Mouse (Mus musculus): ENCODE data around the gene Il13ra1.

The Il13ra1 gene

DNA sequence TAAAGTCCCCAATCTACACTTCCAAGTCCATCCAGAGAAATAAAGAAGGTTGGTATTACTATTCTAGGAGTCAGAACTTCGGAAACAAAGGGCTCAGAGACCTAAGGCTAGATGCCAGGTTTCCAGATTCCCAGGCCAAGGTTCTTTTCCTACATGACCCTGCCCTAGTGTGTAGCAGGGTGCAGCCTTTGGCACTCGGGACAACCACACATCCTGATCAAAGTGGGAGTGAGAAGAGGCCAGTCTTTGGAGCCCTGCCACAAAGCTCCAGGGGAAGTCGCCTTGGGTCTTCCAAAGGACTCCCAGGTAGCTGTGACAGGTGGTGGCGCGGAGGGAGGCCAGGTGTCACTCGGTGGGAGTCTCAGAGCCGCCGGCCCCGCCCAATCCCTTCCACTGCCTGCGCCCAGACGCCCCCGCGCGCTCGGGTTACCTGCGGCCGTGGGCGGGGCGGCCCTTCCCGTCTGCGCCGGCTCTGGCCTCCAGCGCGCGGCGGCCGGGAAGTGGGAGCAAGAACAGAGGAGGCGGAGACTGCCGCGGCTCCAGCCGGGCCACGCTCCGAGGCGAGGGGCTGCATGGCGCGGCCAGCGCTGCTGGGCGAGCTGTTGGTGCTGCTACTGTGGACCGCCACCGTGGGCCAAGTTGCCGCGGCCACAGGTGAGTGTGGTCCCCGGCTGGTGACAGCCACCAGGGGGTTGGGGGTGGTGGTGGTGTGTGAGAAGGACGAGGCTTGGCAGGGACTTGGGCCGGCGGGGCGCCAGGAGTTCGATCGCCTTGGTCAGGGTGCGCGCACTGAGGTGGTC lies at the start of gene Il13ra1:
TSS of gene Il13ra1 (plus strand) at position 489 of the 800 bp plus-strand sequence.
- peak in 1 of 2 experiments; percentile 12 for DNase-seq (ENCODE audit: low spot score in 2 of 2)

GRCm38 (mm10) chrX:36073997-36074396 lies 37.9 kb upstream of the Il13ra1 start:
- no peak for DNase-seq (ENCODE audit: low spot score in 2 of 2)

DNA sequence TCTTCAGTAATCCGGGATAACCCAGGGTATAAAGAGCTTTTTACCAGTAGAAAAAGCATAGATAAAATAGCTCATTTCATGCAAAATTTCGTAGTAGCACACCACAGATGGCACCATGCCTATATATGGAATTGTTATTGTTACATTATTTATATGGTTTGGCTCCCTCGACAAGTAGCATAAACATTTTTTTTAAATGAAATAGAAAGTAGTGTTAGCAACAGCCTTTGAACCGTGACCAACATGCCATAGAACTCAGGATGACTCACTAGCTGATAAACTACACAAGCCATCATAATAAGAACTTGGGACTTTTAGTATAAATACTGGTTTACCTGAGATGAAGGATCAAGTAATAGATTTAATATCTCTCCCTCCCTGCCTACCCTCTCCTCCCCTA lies 34.7 kb upstream of the Il13ra1 start:
- no peak for DNase-seq (ENCODE audit: low spot score in 2 of 2)

- DNase-seq (ENCODE audit: low spot score in 2 of 2): no peak
These were observed 29.0 kb upstream of the Il13ra1 start for GRCm38 (mm10) chrX:36082917-36083316.

DNA sequence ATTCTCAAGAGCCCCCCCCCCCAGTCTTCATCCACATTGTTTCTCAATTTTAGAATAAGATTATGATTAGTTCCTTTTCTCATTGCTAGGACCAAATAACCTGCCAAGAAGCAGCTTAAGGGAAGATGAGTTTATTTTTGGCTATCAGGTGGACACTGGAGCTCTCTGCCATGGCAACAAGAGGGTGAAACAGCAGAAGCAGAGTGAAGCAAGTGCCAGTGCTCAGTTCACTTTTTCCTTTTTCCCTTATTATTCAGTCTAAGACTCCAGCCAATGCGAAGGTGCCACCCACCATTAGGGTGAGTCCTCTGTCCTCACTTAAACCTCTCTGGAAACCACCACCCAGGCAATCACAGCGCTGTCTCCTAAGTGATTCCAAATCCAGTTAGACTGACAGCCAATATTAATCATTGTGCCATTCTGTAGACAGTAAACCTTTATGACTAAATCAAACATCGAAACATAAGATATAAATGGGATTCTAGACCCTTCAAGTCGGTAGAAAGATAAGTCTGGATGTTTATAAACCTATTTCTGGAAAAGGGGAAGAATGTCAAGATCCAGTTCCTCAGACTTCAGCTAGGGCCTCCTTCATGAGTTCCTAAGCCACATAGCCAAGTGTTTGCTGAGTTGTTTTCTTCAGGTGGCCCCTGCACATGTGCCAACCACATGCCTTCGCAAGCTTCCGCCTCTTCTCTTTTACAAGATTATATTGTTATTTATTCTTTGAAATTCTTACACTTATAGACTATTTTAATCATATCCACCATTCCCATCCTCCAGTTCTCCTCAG lies 23.2 kb upstream of the Il13ra1 start:
- no peak for DNase-seq (ENCODE audit: low spot score in 2 of 2)

DNA sequence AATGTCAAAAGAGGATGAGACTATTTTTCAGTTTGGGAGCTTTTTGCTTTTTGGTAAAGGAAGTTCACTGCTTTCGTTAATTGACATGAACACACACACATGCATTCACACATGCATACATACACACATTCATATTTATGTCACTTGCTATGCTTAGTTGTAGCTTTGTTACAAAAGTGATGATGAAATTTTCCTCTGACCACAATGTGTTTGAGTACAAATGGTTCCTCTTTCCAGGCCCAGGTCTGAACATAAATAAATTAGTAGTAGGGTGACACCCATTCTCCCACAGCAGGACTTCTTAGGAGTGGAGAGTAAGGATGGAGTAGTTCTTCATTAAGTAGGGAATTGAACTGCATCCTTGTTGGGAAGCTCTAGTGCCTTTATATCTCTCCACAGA lies 11.0 kb upstream of the Il13ra1 start:
- DNase-seq (ENCODE audit: low spot score in 2 of 2): no peak

- DNase-seq (ENCODE audit: low spot score in 2 of 2): no peak
These were observed 10.6 kb upstream of the Il13ra1 start for GRCm38 (mm10) chrX:36101318-36101717.

GRCm38 (mm10) chrX:36108601-36109000 lies 3.3 kb upstream of the Il13ra1 start:
- no peak for DNase-seq (ENCODE audit: low spot score in 2 of 2)

GRCm38 (mm10) chrX:36112422-36112750 lies 476 bp downstream of the Il13ra1 start:
- peak in 1 of 2 experiments; percentile 11 for DNase-seq (ENCODE audit: low spot score in 2 of 2)

DNA sequence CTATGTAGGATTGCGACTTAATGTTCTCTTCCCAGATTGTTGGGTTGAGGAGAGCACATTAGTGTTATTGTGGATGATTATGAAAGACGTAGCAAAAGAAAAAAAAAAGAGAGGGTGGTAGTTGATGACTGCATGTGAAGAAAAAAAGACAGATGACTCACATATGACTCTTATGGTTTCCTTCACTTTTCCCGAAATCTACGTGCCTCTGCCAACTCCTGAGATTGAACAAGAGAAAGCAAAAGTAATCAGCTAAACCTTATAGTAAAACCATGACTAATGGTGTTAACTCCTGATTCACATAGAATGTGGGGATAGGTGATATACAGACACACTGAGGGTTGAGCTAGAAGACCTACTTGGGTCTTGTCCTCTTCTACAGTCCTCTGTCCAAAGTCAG lies 3.3 kb downstream of the Il13ra1 start:
- DNase-seq (ENCODE audit: low spot score in 2 of 2): no peak

GRCm38 (mm10) chrX:36129037-36129770 lies 17.3 kb downstream of the Il13ra1 start:
- no peak for DNase-seq (ENCODE audit: low spot score in 2 of 2)

- no peak for DNase-seq (ENCODE audit: low spot score in 2 of 2)
These were observed 17.8 kb downstream of the Il13ra1 start for GRCm38 (mm10) chrX:36129771-36130108.

DNA sequence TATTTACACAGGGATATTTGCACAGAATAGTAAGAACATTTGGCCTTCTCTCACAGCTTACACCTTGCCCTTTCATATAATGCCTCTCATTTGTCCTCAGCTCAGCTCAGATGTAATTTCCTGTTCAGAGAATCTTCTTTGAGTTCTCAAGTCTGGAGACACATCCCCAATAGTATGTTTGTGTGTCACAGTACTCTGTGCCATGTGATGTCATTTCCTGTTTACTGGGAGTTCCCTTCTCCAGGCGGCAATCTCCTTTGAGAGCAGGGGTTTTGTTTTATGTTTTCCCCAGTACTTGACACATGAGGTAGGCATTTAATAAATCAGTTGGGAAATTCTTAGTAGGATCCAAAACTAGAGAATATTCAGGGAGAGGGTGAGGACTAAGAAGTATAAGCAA lies 24.4 kb downstream of the Il13ra1 start:
- no peak for DNase-seq (ENCODE audit: low spot score in 2 of 2)

GRCm38 (mm10) chrX:36141994-36142639 lies 30.2 kb downstream of the Il13ra1 start:
- DNase-seq (ENCODE audit: low spot score in 2 of 2): no peak

GRCm38 (mm10) chrX:36146746-36147145 lies 34.8 kb downstream of the Il13ra1 start:
- DNase-seq (ENCODE audit: low spot score in 2 of 2): no peak

- DNase-seq (ENCODE audit: low spot score in 2 of 2): no peak
These were observed 38.2 kb downstream of the Il13ra1 start for GRCm38 (mm10) chrX:36150100-36150499.

GRCm38 (mm10) chrX:36156677-36157076 lies 44.8 kb downstream of the Il13ra1 start:
- no peak for DNase-seq (ENCODE audit: low spot score in 2 of 2)

DNA sequence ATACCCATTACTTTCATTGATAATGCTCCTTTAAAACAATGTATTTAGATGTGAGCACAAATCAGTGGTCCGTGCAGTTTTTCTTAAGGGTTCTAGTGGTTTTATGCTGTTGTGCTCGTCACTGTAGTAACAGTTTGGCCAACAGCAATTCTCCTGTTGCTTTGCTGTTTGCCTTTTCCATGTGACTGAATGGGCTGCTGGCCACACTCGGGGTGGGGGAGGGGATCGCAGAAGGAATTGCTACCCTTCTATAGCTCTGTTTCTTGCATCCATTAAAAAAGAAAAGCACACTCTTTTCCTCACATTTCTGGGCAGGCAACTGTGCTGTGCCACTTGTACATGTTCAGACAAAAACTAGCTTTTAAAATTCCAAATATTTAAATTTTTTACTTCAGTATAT lies 49.7 kb downstream of the Il13ra1 start:
- DNase-seq (ENCODE audit: low spot score in 2 of 2): peak; percentile 19 to 22

DNA sequence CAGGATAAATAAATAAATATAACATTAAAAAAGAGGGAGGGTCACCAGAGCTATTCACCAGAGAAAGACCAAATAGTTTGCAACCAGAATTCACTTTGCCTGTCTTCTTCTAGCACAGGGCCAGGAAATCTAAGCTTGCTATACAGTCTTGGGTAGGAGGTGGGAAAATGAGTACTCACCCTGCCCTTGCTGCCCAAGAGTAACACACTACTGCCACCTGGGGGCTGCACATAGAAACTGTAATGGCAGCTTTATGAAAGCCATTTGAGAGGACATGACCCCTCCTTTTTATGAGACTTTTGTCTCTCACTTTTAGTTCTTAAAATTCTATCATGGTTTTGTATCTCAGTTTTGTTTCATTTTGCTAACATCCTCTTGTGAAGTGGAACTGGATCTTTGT lies 71.7 kb downstream of the Il13ra1 start:
- DNase-seq (ENCODE audit: low spot score in 2 of 2): peak; percentile 28 to 50

GRCm38 (mm10) chrX:36186036-36186435 lies 74.1 kb downstream of the Il13ra1 start:
- no peak for DNase-seq (ENCODE audit: low spot score in 2 of 2)

- DNase-seq (ENCODE audit: low spot score in 2 of 2): no peak
These were observed 74.5 kb downstream of the Il13ra1 start for GRCm38 (mm10) chrX:36186443-36186842.

DNA sequence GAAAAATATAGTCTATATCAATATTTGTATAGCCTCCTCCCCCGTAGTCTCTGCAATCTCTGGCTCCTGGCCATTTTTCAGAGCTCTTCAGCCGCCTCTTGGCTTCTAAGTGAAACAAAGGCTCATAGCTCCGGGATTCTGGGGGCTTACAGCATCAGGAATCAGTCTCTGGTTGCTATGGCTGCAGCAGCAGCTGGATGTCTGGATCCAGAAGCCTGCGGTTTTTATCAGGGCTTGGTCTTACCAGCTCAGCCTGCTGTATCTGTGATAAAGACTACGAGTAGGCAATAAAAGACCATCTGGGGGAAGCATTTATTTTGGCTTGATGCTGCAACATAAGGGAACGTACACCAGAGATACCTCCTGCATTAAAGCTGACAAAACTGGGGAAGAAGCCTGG lies 82.0 kb downstream of the Il13ra1 start:
- DNase-seq (ENCODE audit: low spot score in 2 of 2): no peak

Data from cerebellum, postnatal 4 days (tissue).